Mouse (Mus musculus) limb, embryonic 11.5 days (tissue): ENCODE data around the gene Prkab2. TPM values are rescaled to one million over a fixed set of nuclear protein-coding genes. Genes with fewer than 3 reads are reported as not detected.
A peak's percentile ranks its signal among the peaks of the same experiment; 100 is the strongest.

Source experiments
- ATAC-seq: fragments of 200-750 bp; cut with Nextera tagmentation; 2 replicates; pipeline ENCODE4 v1.8.0; 2017; ENCODE audit warnings: low read depth; ENCODE audit not compliant: insufficient number of reproducible peaks, low FRiP score, low TSS enrichment
- DNase-seq: peaks from one replicate; pipeline ENCODE4 v3.0.0-alpha.2; 2015; ENCODE audit warnings: low spot score
- H3K27ac ChIP-seq: fragments of 300-500 bp; sonication (generic); replicated peaks from 2 replicates; pipeline ENCODE4 v1.5.1; 2014; ENCODE audit warnings: low read depth, mild to moderate bottlenecking, low read length
- H3K27me3 ChIP-seq: fragments of 300-500 bp; sonication (generic); 2 replicates; pipeline ENCODE4 v1.6.1; 2014; ENCODE audit warnings: mild to moderate bottlenecking, low read length, mixed read lengths; ENCODE audit not compliant: control insufficient read depth, insufficient read depth
- H3K36me3 ChIP-seq: fragments of 300-500 bp; sonication (generic); 2 replicates; pipeline ENCODE4 v1.6.1; 2014; ENCODE audit warnings: mild to moderate bottlenecking, low read length, moderate library complexity, mixed read lengths; ENCODE audit not compliant: control insufficient read depth, insufficient read depth
- H3K4me1 ChIP-seq: fragments of 300-500 bp; sonication (generic); 2 replicates; pipeline ENCODE4 v1.6.1; 2014; ENCODE audit warnings: low read length, mixed read lengths; ENCODE audit not compliant: control insufficient read depth, insufficient read depth
- H3K4me2 ChIP-seq: fragments of 300-500 bp; sonication (generic); 2 replicates; pipeline ENCODE4 v1.6.1; 2014; ENCODE audit warnings: low read depth, mild to moderate bottlenecking, moderate library complexity; ENCODE audit not compliant: severe bottlenecking
- H3K4me3 ChIP-seq: fragments of 300-500 bp; sonication (generic); 2 replicates; pipeline ENCODE4 v1.5.1; 2014; ENCODE audit warnings: low read depth, low read length
- H3K9ac ChIP-seq: fragments of 300-500 bp; sonication (generic); 2 replicates; pipeline ENCODE4 v1.6.1; 2014; ENCODE audit warnings: mild to moderate bottlenecking, low read length
- H3K9me3 ChIP-seq: fragments of 300-500 bp; sonication (generic); 2 replicates; pipeline ENCODE4 v1.6.1; 2016; ENCODE audit warnings: low read length; ENCODE audit not compliant: control insufficient read depth
- WGBS: fragments of 180-500 bp; shearing (Covaris S2); extraction: QIAGEN DNeasy Blood & Tissue Kit; methylation state at CpG from one replicate; pipeline ENCODE4 v1.1.7; 2014; 5-methylcytosine and 5-hydroxymethylcytosine counted together
- polyA plus RNA-seq: library from polyadenylated mRNA; unstranded; fragments of >200 nt; fragmentation: Nextera tagmentation; extraction: Ambion mirVana; gene quantifications from 2 replicates; pipeline ENCODE4 v1.2.1, GENCODE M21; 2014

Gene Prkab2
- polyA plus RNA-seq, 1 experiment from 2014 or later = 4.3 TPM

GRCm38 (mm10) chr3:97678416-97678815 lies 20.4 kb downstream of the Prkab2 start:
- ATAC-seq = no peak
- no peaks in the 10 kb centered on the region for H3K36me3 ChIP-seq
- no peak overlapping the region for H3K4me2 ChIP-seq
- no peak for DNase-seq
- no peaks in the 10 kb centered on the region for H3K4me1 ChIP-seq
- WGBS = 94% methylated on average over 3 of the region's 3 CpGs
- 0 out of 2 replicates have a peak, but pooled peaks cover 3% of the 10 kb centered on the region for H3K27me3 ChIP-seq
- H3K9ac ChIP-seq = no peak overlapping the region
- H3K4me3 ChIP-seq = no peak overlapping the region
- no peaks in the 10 kb centered on the region for H3K9me3 ChIP-seq
- H3K27ac ChIP-seq = no peak overlapping the region

- 2% methylated on average over 28 of the region's 28 CpGs for WGBS
- DNase-seq = peak; percentile 83
- Histone ChIP-seq H3K4me3 (peak overlapping the region; percentile 35), H3K27me3 (0 out of 2 replicates have a peak, but pooled peaks cover 4% of the 10 kb centered on the region), H3K9me3 (no peaks in the 10 kb centered on the region), H3K4me2 (peak overlapping the region; percentile 52), H3K9ac (no peak overlapping the region), H3K27ac (no peak overlapping the region), H3K36me3 (no peaks in the 10 kb centered on the region), H3K4me1 (peaks cover 3% of the 10 kb centered on the region; the same call in 1 of the 2 replicates)
- peak; percentile 67; the same call in 1 of the 2 replicates for ATAC-seq
These were observed 22.8 kb downstream of the Prkab2 start for GRCm38 (mm10) chr3:97680631-97681320.

- DNase-seq (peak; percentile 88), ATAC-seq (no peak)
- WGBS = 1% methylated on average over 33 of the region's 33 CpGs
These were observed 23.5 kb downstream of the Prkab2 start for GRCm38 (mm10) chr3:97681321-97682158.

GRCm38 (mm10) chr3:97682159-97682502 lies 24.1 kb downstream of the Prkab2 start:
- ATAC-seq (no peak), DNase-seq (no peak)
- Histone ChIP-seq H3K27ac (no peak overlapping the region), H3K9me3 (no peaks in the 10 kb centered on the region), H3K4me3 (no peak overlapping the region; the same call in 1 of the 2 replicates), H3K4me1 (peaks cover 3% of the 10 kb centered on the region; the same call in 1 of the 2 replicates), H3K36me3 (no peaks in the 10 kb centered on the region), H3K9ac (no peak overlapping the region; the same call in 1 of the 2 replicates), H3K4me2 (peak overlapping the region; percentile 52), H3K27me3 (0 out of 2 replicates have a peak, but pooled peaks cover 4% of the 10 kb centered on the region)
- 2% methylated on average over 11 of the region's 11 CpGs for WGBS

More at GRCm38 (mm10) chr3:97681321-97682158, 23.5 kb downstream of the Prkab2 start:
- Histone ChIP-seq H3K4me2 (peak overlapping the region; percentile 52), H3K36me3 (no peaks in the 10 kb centered on the region), H3K9me3 (no peaks in the 10 kb centered on the region), H3K4me3 (peak overlapping the region; percentile 35), H3K9ac (no peak overlapping the region; the same call in 1 of the 2 replicates), H3K27ac (no peak overlapping the region), H3K27me3 (0 out of 2 replicates have a peak, but pooled peaks cover 4% of the 10 kb centered on the region), H3K4me1 (peaks cover 3% of the 10 kb centered on the region; the same call in 1 of the 2 replicates)

GRCm38 (mm10) chr3:97682576-97682975 lies 24.6 kb downstream of the Prkab2 start:
- Histone ChIP-seq H3K36me3 (no peaks in the 10 kb centered on the region), H3K27ac (no peak overlapping the region), H3K9ac (no peak overlapping the region), H3K27me3 (0 out of 2 replicates have a peak, but pooled peaks cover 4% of the 10 kb centered on the region), H3K4me1 (peaks cover 3% of the 10 kb centered on the region; the same call in 1 of the 2 replicates), H3K9me3 (no peaks in the 10 kb centered on the region), H3K4me2 (peak overlapping the region; percentile 52; the same call in 1 of the 2 replicates), H3K4me3 (no peak overlapping the region)
- WGBS = 22% methylated on average over 5 of the region's 5 CpGs
- DNase-seq (no peak), ATAC-seq (no peak)

GRCm38 (mm10) chr3:97683560-97684195 lies 25.7 kb downstream of the Prkab2 start:
- 0 out of 2 replicates have a peak overlapping the region, but pooled peaks have one; percentile 7 for H3K4me2 ChIP-seq
- no peak overlapping the region for H3K4me3 ChIP-seq
- ATAC-seq (no peak), DNase-seq (peak; percentile 48)
- H3K27ac ChIP-seq = no peak overlapping the region
- no peaks in the 10 kb centered on the region for H3K9me3 ChIP-seq
- peaks cover 3% of the 10 kb centered on the region; the same call in 1 of the 2 replicates for H3K4me1 ChIP-seq
- no peaks in the 10 kb centered on the region for H3K36me3 ChIP-seq
- H3K9ac ChIP-seq = no peak overlapping the region
- H3K27me3 ChIP-seq = 0 out of 2 replicates have a peak, but pooled peaks cover 4% of the 10 kb centered on the region
- WGBS = 7% methylated on average over 16 of the region's 16 CpGs

- no peak overlapping the region for H3K27ac ChIP-seq
- H3K36me3 ChIP-seq = no peaks in the 10 kb centered on the region
- H3K4me3 ChIP-seq = no peak overlapping the region
- no peak overlapping the region for H3K4me2 ChIP-seq
- H3K4me1 ChIP-seq = peaks cover 3% of the 10 kb centered on the region; the same call in 1 of the 2 replicates
- no peaks in the 10 kb centered on the region for H3K9me3 ChIP-seq
- no peak for ATAC-seq
- H3K27me3 ChIP-seq = 0 out of 2 replicates have a peak, but pooled peaks cover 4% of the 10 kb centered on the region
- 79% methylated on average over 4 of the region's 4 CpGs for WGBS
- no peak for DNase-seq
- H3K9ac ChIP-seq = no peak overlapping the region
These were observed 28.6 kb downstream of the Prkab2 start for GRCm38 (mm10) chr3:97686372-97687117.
